Mouse (Mus musculus) stomach, postnatal 0 days (tissue): ENCODE measurements around the gene Sez6l. TPM values are rescaled to one million over a fixed set of nuclear protein-coding genes. Genes with fewer than 3 reads are reported as not detected.

Experiments
- ATAC-seq: fragments of 200-750 bp; cut with Nextera tagmentation; 2 replicates; pipeline ENCODE4 v1.8.0; 2017; ENCODE audit not compliant: low FRiP score, low TSS enrichment
- DNase-seq: peaks from one replicate; pipeline ENCODE4 v3.0.0-alpha.2; 2016; ENCODE audit warnings: low spot score
- H3K27ac ChIP-seq: fragments of 300-500 bp; sonication (generic); replicated peaks from 2 replicates; pipeline ENCODE4 v1.5.1; 2014; ENCODE audit warnings: mild to moderate bottlenecking, control low read depth
- H3K27me3 ChIP-seq: fragments of 300-500 bp; sonication (generic); 2 replicates; pipeline ENCODE4 v1.6.1; 2014; ENCODE audit warnings: low read length; ENCODE audit not compliant: control insufficient read depth, insufficient read depth
- H3K36me3 ChIP-seq: fragments of 300-500 bp; sonication (generic); 2 replicates; pipeline ENCODE4 v1.6.1; 2014; ENCODE audit warnings: low read length, mixed read lengths; ENCODE audit not compliant: control insufficient read depth, insufficient read depth
- H3K4me1 ChIP-seq: fragments of 300-500 bp; sonication (generic); replicated peaks from 2 replicates; pipeline ENCODE4 v1.6.1; 2014; ENCODE audit warnings: antibody characterized with exemption; ENCODE audit not compliant: control insufficient read depth, insufficient read depth
- H3K4me2 ChIP-seq: fragments of 300-500 bp; sonication (generic); replicated peaks from 2 replicates; pipeline ENCODE4 v1.6.1; 2014; ENCODE audit warnings: low read depth, mild to moderate bottlenecking, control low read depth, moderate library complexity
- H3K4me3 ChIP-seq: fragments of 300-500 bp; sonication (generic); 2 replicates; pipeline ENCODE4 v1.5.1; 2014; ENCODE audit warnings: low read depth, low read length, control low read depth
- H3K9ac ChIP-seq: fragments of 300-500 bp; sonication (generic); 2 replicates; pipeline ENCODE4 v1.6.1; 2014; ENCODE audit warnings: mild to moderate bottlenecking, low read length, control low read depth, mixed read lengths
- H3K9me3 ChIP-seq: fragments of 300-500 bp; sonication (generic); 2 replicates; pipeline ENCODE4 v1.6.1; 2016; ENCODE audit warnings: low read length; ENCODE audit not compliant: control insufficient read depth
- CTCF ChIP-seq: IDR thresholded peaks from 2 replicates; pipeline ENCODE4 v1.5.1; 2016; ENCODE audit warnings: antibody characterized with exemption, low read depth, mild to moderate bottlenecking, moderate library complexity
- EP300 ChIP-seq: optimal IDR thresholded peaks from 2 replicates; pipeline ENCODE3; 2016; ENCODE audit warnings: antibody characterized with exemption
- whole genome bisulfite sequencing: fragments of 180-500 bp; shearing (Covaris S2); extraction: QIAGEN DNeasy Blood & Tissue Kit; methylation state at CpG from one replicate; pipeline ENCODE4 v1.1.7; 2014; 5-methylcytosine and 5-hydroxymethylcytosine counted together
- polyA plus RNA-seq: library from polyadenylated mRNA; unstranded; fragments of >200 nt; fragmentation: Nextera tagmentation; extraction: Ambion mirVana; gene quantifications from 2 replicates; pipeline ENCODE4 v1.2.1, GENCODE M21; 2015

The Sez6l gene
- polyA plus RNA-seq, 1 experiment from 2014 or later: 0.42 TPM

- Histone ChIP-seq H3K27ac (no peak overlapping the region), H3K9me3 (no peaks in the 10 kb centered on the region), H3K27me3 (no peaks in the 10 kb centered on the region), H3K4me1 (no peaks in the 10 kb centered on the region), H3K9ac (no peak overlapping the region), H3K4me2 (no peak overlapping the region), H3K36me3 (no peaks in the 10 kb centered on the region), H3K4me3 (no peak overlapping the region)
- DNase-seq (no peak), ATAC-seq (no peak)
- 73% methylated on average over 4 of the region's 4 CpGs for WGBS
- TF ChIP-seq EP300 (no peak), CTCF (no peak)
Measured at GRCm38 (mm10) chr5:112505595-112505994, 71.4 kb downstream of the Sez6l start.

GRCm38 (mm10) chr5:112501384-112501783 lies 75.6 kb downstream of the Sez6l start:
- Histone ChIP-seq H3K36me3 (no peaks in the 10 kb centered on the region), H3K9me3 (no peaks in the 10 kb centered on the region), H3K27ac (no peak overlapping the region), H3K27me3 (no peaks in the 10 kb centered on the region), H3K9ac (no peak overlapping the region), H3K4me1 (no peaks in the 10 kb centered on the region), H3K4me3 (no peak overlapping the region), H3K4me2 (no peak overlapping the region)
- ATAC-seq (no peak), DNase-seq (no peak)
- TF ChIP-seq CTCF (no peak), EP300 (no peak)
- 61% methylated on average over 2 of the region's 2 CpGs for WGBS

GRCm38 (mm10) chr5:112499918-112500682 lies 76.9 kb downstream of the Sez6l start:
- WGBS: 50% methylated on average over 8 of the region's 8 CpGs
- no peak for ATAC-seq

GRCm38 (mm10) chr5:112498921-112499917 lies 77.8 kb downstream of the Sez6l start:
- Histone ChIP-seq H3K27me3 (no peaks in the 10 kb centered on the region), H3K36me3 (no peaks in the 10 kb centered on the region), H3K27ac (no peak overlapping the region), H3K4me3 (no peak overlapping the region), H3K4me2 (no peak overlapping the region), H3K9ac (no peak overlapping the region), H3K9me3 (no peaks in the 10 kb centered on the region), H3K4me1 (no peaks in the 10 kb centered on the region)
- WGBS: 61% methylated on average over 13 of the region's 13 CpGs
- TF ChIP-seq CTCF (no peak), EP300 (no peak)
- DNase-seq (peak; percentile 23), ATAC-seq (no peak)

More at GRCm38 (mm10) chr5:112499918-112500682, 76.9 kb downstream of the Sez6l start:
- no peak overlapping the region for H3K9ac ChIP-seq
- DNase-seq: no peak
- no peak for TF ChIP-seq CTCF
- no peak for TF ChIP-seq EP300
- H3K27me3 ChIP-seq: no peaks in the 10 kb centered on the region
- H3K27ac ChIP-seq: no peak overlapping the region
- H3K4me1 ChIP-seq: no peaks in the 10 kb centered on the region
- H3K36me3 ChIP-seq: no peaks in the 10 kb centered on the region
- H3K9me3 ChIP-seq: no peaks in the 10 kb centered on the region
- H3K4me3 ChIP-seq: no peak overlapping the region
- no peak overlapping the region for H3K4me2 ChIP-seq

GRCm38 (mm10) chr5:112496753-112497369 lies 80.1 kb downstream of the Sez6l start:
- DNase-seq: no peak
- TF ChIP-seq EP300 (no peak), CTCF (no peak)
- WGBS: 73% methylated on average over 7 of the region's 7 CpGs

More at GRCm38 (mm10) chr5:112496753-112497369, 80.1 kb downstream of the Sez6l start:
- no peak overlapping the region for H3K4me3 ChIP-seq
- ATAC-seq: no peak
- H3K27ac ChIP-seq: no peak overlapping the region
- H3K4me1 ChIP-seq: no peaks in the 10 kb centered on the region
- H3K36me3 ChIP-seq: no peaks in the 10 kb centered on the region
- H3K9me3 ChIP-seq: no peaks in the 10 kb centered on the region
- no peaks in the 10 kb centered on the region for H3K27me3 ChIP-seq
- no peak overlapping the region for H3K9ac ChIP-seq
- no peak overlapping the region for H3K4me2 ChIP-seq
